Mouse (Mus musculus) urinary bladder, postnatal 25 days (tissue): ENCODE measurements around the gene Map3k13.

Experiments used
- DNase-seq: peaks from one replicate; pipeline ENCODE4 v3.0.0; 2022; ENCODE audit warnings: low spot score

Gene Map3k13

GRCm38 (mm10) chr16:21853446-21853941, 59.3 kb downstream of the Map3k13 start:
- no peak for DNase-seq

GRCm38 (mm10) chr16:21854589-21855284, 60.6 kb downstream of the Map3k13 start:
- no peak for DNase-seq

- DNase-seq: no peak
These were observed 62.0 kb downstream of the Map3k13 start for GRCm38 (mm10) chr16:21856134-21856533.

GRCm38 (mm10) chr16:21857126-21857644, 63.0 kb downstream of the Map3k13 start:
- no peak for DNase-seq

- no peak for DNase-seq
These were observed 64.0 kb downstream of the Map3k13 start for GRCm38 (mm10) chr16:21858163-21858562.

- DNase-seq: no peak
These were observed 64.7 kb downstream of the Map3k13 start for GRCm38 (mm10) chr16:21858882-21859281.

GRCm38 (mm10) chr16:21862448-21862847, 68.3 kb downstream of the Map3k13 start:
- DNase-seq: no peak

- no peak for DNase-seq
These were observed 71.3 kb downstream of the Map3k13 start for GRCm38 (mm10) chr16:21865250-21865982.

- DNase-seq: no peak
These were observed 71.9 kb downstream of the Map3k13 start for GRCm38 (mm10) chr16:21865983-21866575.

GRCm38 (mm10) chr16:21867727-21868126, 73.6 kb downstream of the Map3k13 start:
- no peak for DNase-seq

- DNase-seq: no peak
These were observed 74.5 kb downstream of the Map3k13 start for GRCm38 (mm10) chr16:21868651-21869050.

- DNase-seq: no peak
These were observed 75.7 kb downstream of the Map3k13 start for GRCm38 (mm10) chr16:21869879-21870278.

- no peak for DNase-seq
These were observed 83.6 kb downstream of the Map3k13 start for GRCm38 (mm10) chr16:21877735-21878134.

GRCm38 (mm10) chr16:21878834-21879233, 84.7 kb downstream of the Map3k13 start:
- DNase-seq: no peak

GRCm38 (mm10) chr16:21881181-21881580, 87.0 kb downstream of the Map3k13 start:
- DNase-seq: no peak

GRCm38 (mm10) chr16:21881582-21882259, 87.6 kb downstream of the Map3k13 start:
- no peak for DNase-seq

GRCm38 (mm10) chr16:21887601-21888000, 93.5 kb downstream of the Map3k13 start:
- no peak for DNase-seq

GRCm38 (mm10) chr16:21893890-21894289, 99.7 kb downstream of the Map3k13 start:
- DNase-seq: no peak

- no peak for DNase-seq
These were observed 107.1 kb downstream of the Map3k13 start for GRCm38 (mm10) chr16:21901286-21901685.

GRCm38 (mm10) chr16:21904636-21905035, 110.5 kb downstream of the Map3k13 start:
- no peak for DNase-seq

GRCm38 (mm10) chr16:21905996-21906395, 111.8 kb downstream of the Map3k13 start:
- DNase-seq: no peak

GRCm38 (mm10) chr16:21906902-21907301, 112.8 kb downstream of the Map3k13 start:
- DNase-seq: no peak
